In genomic region chr9:115205491-115205890, GRCm38 (mm10) we compare ENCODE assay signal across 9 mouse cellular contexts.
DNase-seq lines count a peak whose midpoint lies in the region; ATAC-seq and TF ChIP-seq lines count a peak whose summit lies in the region.
"Had no signal": no experiment of that assay in that cellular context is flagged by ENCODE, and none has a peak within 500 bp of the region (broad histone marks: within the 10 kb centered on the region; RNA-seq: fewer than 3 reads in every experiment).

No protein-coding gene starts in this region.

- peak overlapping the region; percentile 30 for H3K4me2 ChIP-seq in kidney, postnatal 0 days (ENCODE audit: low read length)
- peak overlapping the region; percentile 27; the same call in 1 of the 2 replicates for H3K4me2 ChIP-seq in liver, postnatal 0 days (ENCODE audit: low read depth, low read length)

- no peak overlapping the region for H3K4me3 ChIP-seq in kidney, postnatal 0 days (replicated peaks; ENCODE audit: low read depth, low read length)
- peak overlapping the region; percentile 36 for H3K4me3 ChIP-seq in embryonic facial prominence, embryonic 10.5 days
- H3K4me3 ChIP-seq in liver, postnatal 0 days (ENCODE audit: low read depth, low read length) = no peak overlapping the region
- H3K4me3 ChIP-seq in thymus, adult 2 months (ENCODE audit: control insufficient read depth, insufficient read depth, low read length) = no peak overlapping the region
- H3K4me3 ChIP-seq in cerebellum, adult 2 months (replicated peaks; ENCODE audit: insufficient read depth, low read depth, low read length) = no peak overlapping the region

- TF ChIP-seq EP300 in liver, postnatal 0 days (IDR thresholded peaks at IDR 0.05; ENCODE audit: low read depth) = no peak

- no peaks in the 10 kb centered on the region for H3K9me3 ChIP-seq in kidney, postnatal 0 days (replicated peaks; ENCODE audit: low read length)
- H3K9me3 ChIP-seq in embryonic facial prominence, embryonic 10.5 days = no peaks in the 10 kb centered on the region
- H3K9me3 ChIP-seq in liver, postnatal 0 days (ENCODE audit: low read length) = no peaks in the 10 kb centered on the region

- no peaks in the 10 kb centered on the region; the same call in 1 of the 2 replicates for H3K4me1 ChIP-seq in kidney, postnatal 0 days (replicated peaks; ENCODE audit: insufficient read depth, low read length)
- peaks cover 20% of the 10 kb centered on the region for H3K4me1 ChIP-seq in embryonic facial prominence, embryonic 10.5 days
- peaks cover 8% of the 10 kb centered on the region for H3K4me1 ChIP-seq in liver, postnatal 0 days (ENCODE audit: insufficient read depth)
- H3K4me1 ChIP-seq in thymus, adult 2 months (replicated peaks; ENCODE audit: control insufficient read depth, insufficient read depth, low read length) = peaks cover 21% of the 10 kb centered on the region
- H3K4me1 ChIP-seq in cerebellum, adult 2 months (ENCODE audit: control insufficient read depth, insufficient read depth, low read length) = no peaks in the 10 kb centered on the region

- intact Hi-C loops in left cerebral cortex, postnatal 4 days (cut with DNase I) = no loop called here

- TF ChIP-seq POLR2A in thymus, adult 2 months (IDR thresholded peaks at IDR 0.05; ENCODE audit: control insufficient read depth, extremely low read depth, insufficient read depth, low read length, poor library complexity) = no peak
- no peak for TF ChIP-seq POLR2A in cerebellum, adult 2 months (IDR thresholded peaks at IDR 0.05; ENCODE audit: borderline replicate concordance, insufficient read depth, low read length)

- peak; percentile 34 for ATAC-seq in kidney, postnatal 0 days (replicated peaks; ENCODE audit: low FRiP score, low read depth)
- ATAC-seq in liver, postnatal 0 days = no peak

- no peak overlapping the region for H3K27ac ChIP-seq in kidney, postnatal 0 days
- H3K27ac ChIP-seq in embryonic facial prominence, embryonic 10.5 days (replicated peaks) = no peak overlapping the region
- H3K27ac ChIP-seq in liver, postnatal 0 days (ENCODE audit: low read depth) = no peak overlapping the region
- no peak overlapping the region for H3K27ac ChIP-seq in thymus, adult 2 months (ENCODE audit: control insufficient read depth, insufficient read depth, low read length)
- H3K27ac ChIP-seq in cerebellum, adult 2 months (ENCODE audit: insufficient read depth, low read length) = no peak overlapping the region
- H3K27ac ChIP-seq: macrophage had no signal

- H3K36me3 ChIP-seq in kidney, postnatal 0 days (ENCODE audit: insufficient read depth, low read length) = no peaks in the 10 kb centered on the region
- no peaks in the 10 kb centered on the region for H3K36me3 ChIP-seq in embryonic facial prominence, embryonic 10.5 days (replicated peaks)
- H3K36me3 ChIP-seq in liver, postnatal 0 days (replicated peaks; ENCODE audit: insufficient read depth, low read length) = no peaks in the 10 kb centered on the region
- H3K36me3 ChIP-seq in thymus, adult 2 months (ENCODE audit: control insufficient read depth, insufficient read depth, low read length) = no peaks in the 10 kb centered on the region

- no peak for TF ChIP-seq CTCF in kidney, postnatal 0 days (IDR thresholded peaks at IDR 0.05; ENCODE audit: low read depth)
- TF ChIP-seq CTCF in liver, postnatal 0 days (IDR thresholded peaks at IDR 0.05; ENCODE audit: low read depth) = no peak
- TF ChIP-seq CTCF in thymus, adult 2 months (IDR thresholded peaks at IDR 0.05; ENCODE audit: borderline replicate concordance, control insufficient read depth, extremely low read depth, insufficient read depth, low read length, poor library complexity) = no peak
- no peak for TF ChIP-seq CTCF in cerebellum, adult 2 months (IDR thresholded peaks at IDR 0.05; ENCODE audit: borderline replicate concordance, insufficient read depth, low read depth, low read length)

- WGBS in kidney, postnatal 0 days = 10% methylated on average over 6 of the region's 6 CpGs
- WGBS in embryonic facial prominence, embryonic 10.5 days = 2% methylated on average over 6 of the region's 6 CpGs
- 10% methylated on average over 6 of the region's 6 CpGs for WGBS in liver, postnatal 0 days (ENCODE audit: insufficient replicate concordance)
- WGBS in thymus, adult 2 months = 3% methylated on average over 6 of the region's 6 CpGs
- 27% methylated on average over 6 of the region's 6 CpGs for WGBS in cerebellum, adult 2 months

- peak; percentile 56 for DNase-seq in kidney, postnatal 0 days (ENCODE audit: low spot score)
- no peak for DNase-seq in kidney, adult 18-20 months
- DNase-seq in embryonic facial prominence, embryonic 10.5 days (ENCODE audit: low spot score) = peak; percentile 34
- no peak for DNase-seq in liver, postnatal 0 days
- DNase-seq in thymus, adult 2 months = peak; percentile 67
- DNase-seq in adrenal gland, adult 2 months = no peak
- no peak for DNase-seq in cerebellum, adult 2 months
- DNase-seq in left cerebral cortex, postnatal 4 days = no peak

- no peak overlapping the region for H3K9ac ChIP-seq in kidney, postnatal 0 days (ENCODE audit: low read depth, low read length)
- no peak overlapping the region for H3K9ac ChIP-seq in liver, postnatal 0 days (replicated peaks)

- no peaks in the 10 kb centered on the region for H3K27me3 ChIP-seq in kidney, postnatal 0 days (ENCODE audit: insufficient read depth, low read length)
- no peaks in the 10 kb centered on the region for H3K27me3 ChIP-seq in embryonic facial prominence, embryonic 10.5 days (replicated peaks; ENCODE audit: low read depth, poor library complexity, severe bottlenecking)
- H3K27me3 ChIP-seq in liver, postnatal 0 days (ENCODE audit: insufficient read depth, low read length) = no peaks in the 10 kb centered on the region
- no peaks in the 10 kb centered on the region for H3K27me3 ChIP-seq in thymus, adult 2 months (ENCODE audit: control insufficient read depth, insufficient read depth, low read length)
- H3K27me3 ChIP-seq in cerebellum, adult 2 months (ENCODE audit: control insufficient read depth, insufficient read depth, low read length) = no peaks in the 10 kb centered on the region

Comparison
In these comparisons a context has a peak if more than half of its experiments do, and no peak if none do; other contexts are left out.
1. DNase-seq: peak in kidney, postnatal 0 days (single experiment), embryonic facial prominence, embryonic 10.5 days (single experiment) and thymus, adult 2 months (single experiment); none in kidney, adult 18-20 months (single experiment), liver, postnatal 0 days (single experiment), adrenal gland, adult 2 months (single experiment), cerebellum, adult 2 months (0 of 2) and left cerebral cortex, postnatal 4 days (single experiment).